Mouse (Mus musculus) B cell, adult 67 days (primary cell): ENCODE measurements around the gene Dppa3. TPM values are rescaled to one million over a fixed set of nuclear protein-coding genes. Genes with fewer than 3 reads are reported as not detected.

Experiments used
- total RNA-seq, 2 experiments: library from RNA; stranded (reverse); gene quantifications; 4 replicates each; pipeline ENCODE4 v1.2.4; 2023

Dppa3 gene
- not detected for total RNA-seq

GRCm38 (mm10) chr6:122626110-122626509 lies at the start of gene Dppa3:
Gene Dppa3, plus strand, starts transcription at chr6:122626410.

GRCm38 (mm10) chr6:122602242-122602991 lies 23.8 kb upstream of the Dppa3 start, which contains the start of gene Apobec1:
Gene Apobec1, minus strand, starts transcription at chr6:122602444.

GRCm38 (mm10) chr6:122609771-122610170 lies 16.4 kb upstream of the Dppa3 start, which contains the start of gene Gdf3:
Gene Gdf3, minus strand, starts transcription at chr6:122610087.

Other genes with a start within 250 kb of the Dppa3 start
- not detected for gene Rimklb, start 127.6 kb upstream of the Dppa3 start, total RNA-seq
- gene Mfap5, start 120.6 kb upstream of the Dppa3 start, total RNA-seq = not detected
- 1 to 10 TPM; 1.3 to 1.7 TPM for gene Aicda, start 72.6 kb upstream of the Dppa3 start, total RNA-seq
- 10 to 100 TPM; 79.0 to 85.0 TPM for gene Apobec1, start 24.0 kb upstream of the Dppa3 start, total RNA-seq
- gene Gdf3, start 16.3 kb upstream of the Dppa3 start, total RNA-seq = not detected
- not detected for gene Nanog, start 81.1 kb downstream of the Dppa3 start, total RNA-seq
- 10 to 100 TPM; 45.1 to 58.4 TPM for gene Slc2a3, start 175.2 kb downstream of the Dppa3 start, total RNA-seq
- gene Foxj2, start 193.5 kb downstream of the Dppa3 start, total RNA-seq = 10 to 100 TPM; 55.9 to 59.4 TPM
- gene C3ar1, start 229.8 kb downstream of the Dppa3 start, total RNA-seq = under 1 TPM in 1 of 2 experiments, not detected in 1; 0.17 TPM
- 100 to 1,000 TPM in 1 of 2 experiments, 10 to 100 TPM in 1; 92.3 to 100 TPM for gene Necap1, start 248.1 kb downstream of the Dppa3 start, total RNA-seq